Mouse (Mus musculus) G1E (cell line): ENCODE measurements around the gene Dscam.

Source experiments
- CTCF ChIP-seq: IDR thresholded peaks from 2 replicates; pipeline ENCODE4 v1.5.1; 2012; ENCODE audit warnings: low read depth, low read length, inconsistent platforms, mixed read lengths
- GATA1 ChIP-seq: IDR thresholded peaks from 2 replicates; pipeline ENCODE4 v1.6.1; 2012; ENCODE audit warnings: borderline replicate concordance, low read length, inconsistent platforms, mixed read lengths
- POLR2AphosphoS5 ChIP-seq: IDR thresholded peaks from 2 replicates; pipeline ENCODE4 v1.6.1; 2012; ENCODE audit warnings: low read depth, low read length, inconsistent platforms; ENCODE audit not compliant: insufficient replicate concordance
- TAL1 ChIP-seq: conservative IDR thresholded peaks from 2 replicates; pipeline ENCODE4 v1.6.1; 2012; ENCODE audit warnings: low read depth, low read length, inconsistent platforms, mixed read lengths

GRCm38 (mm10) chr16:97003965-97004364 is 166.6 kb downstream of the Dscam start:
- TF ChIP-seq CTCF = no peak
- TF ChIP-seq GATA1 = no peak
- TF ChIP-seq POLR2AphosphoS5 = no peak
- TF ChIP-seq TAL1 = no peak
